Comparison of ENCODE assay signal across 1 mouse cellular context in genomic region chr14:32072807-32073206, GRCm38 (mm10).
TF ChIP-seq lines count a peak whose summit lies in the region.

No protein-coding gene starts in this region.

TF ChIP-seq in MEL, 35 proteins besides CTCF, POLR2A, EP300 and RAD21 (continued from another document):
- TF ChIP-seq USF2 (IDR thresholded peaks at IDR 0.05; ENCODE audit: borderline replicate concordance in 1 of 2, insufficient read depth in 1 of 2, low read depth in 1 of 2, low read length in 2 of 2), result no peak
- TF ChIP-seq CHD2 (IDR thresholded peaks at IDR 0.05; ENCODE audit: low read length), result no peak
